Mouse (Mus musculus): ENCODE measurements around the gene Cyb561d2. TPM values are rescaled to one million over a fixed set of nuclear protein-coding genes. Genes with fewer than 3 reads are reported as not detected.

The Cyb561d2 gene
- polyA plus RNA-seq (2015; fragmentation: Nextera tagmentation; extraction: Ambion mirVana), result 46.9 and 53.9 TPM in 2 replicates

DNA sequence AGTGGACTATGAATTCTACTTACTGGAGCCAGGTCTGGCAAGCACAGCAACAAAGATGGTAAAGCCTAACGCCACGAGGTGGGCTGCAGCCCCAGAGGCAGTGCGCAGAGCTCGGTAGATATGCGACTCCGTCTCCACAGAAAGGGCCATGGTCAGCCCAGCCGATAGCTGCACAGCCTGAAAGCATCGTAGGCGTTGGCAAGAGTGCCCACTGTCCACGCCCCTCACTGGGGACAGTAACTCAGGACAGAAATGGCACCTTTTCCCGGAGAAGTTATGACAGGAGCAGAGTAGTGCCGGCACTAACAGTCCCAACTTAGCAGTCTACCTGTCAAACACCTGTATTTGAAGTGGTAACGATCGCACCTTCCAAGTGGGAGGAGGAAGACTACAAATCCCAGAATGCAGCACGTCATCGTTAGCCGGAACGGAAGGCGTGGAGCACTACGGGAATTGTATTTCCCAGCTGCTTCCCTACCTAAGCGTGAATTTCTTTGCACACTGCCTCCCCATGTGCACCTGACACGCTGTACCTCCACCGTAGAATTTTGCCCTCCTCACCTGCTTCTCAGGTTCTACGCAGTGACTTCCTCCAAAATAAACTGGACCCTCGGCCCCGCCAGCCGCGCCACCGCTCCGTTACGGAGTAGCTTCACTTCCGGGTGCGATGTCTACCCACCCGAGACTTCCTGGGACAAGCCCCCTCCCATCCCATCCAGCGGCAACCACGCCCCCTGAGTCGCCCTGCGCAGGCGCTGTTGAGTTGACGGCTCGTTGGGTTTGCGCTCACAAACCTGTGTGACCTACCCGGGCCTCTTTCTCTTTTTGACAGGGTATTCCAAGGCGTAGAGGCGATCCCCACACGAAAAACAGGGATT lies at the start of gene Cyb561d2, which contains the start of gene Nprl2:
TSS of gene Cyb561d2 (minus strand) at position 720 of the 878 bp plus-strand sequence.
TSS of gene Nprl2 (plus strand) at position 753 of the 878 bp plus-strand sequence.
- Histone ChIP-seq H3K36me3 (peaks cover 45% of the 10 kb centered on the region), H3K9ac (replicated peaks) (peak within 1 kb of the TSS; percentile 57), H3K4me1 (peaks cover 57% of the 10 kb centered on the region), H3K27me3 (replicated peaks) (no peaks in the 10 kb centered on the region), H3K9me3 (replicated peaks) (no peaks in the 10 kb centered on the region), H3K4me3 (replicated peaks) (peak within 1 kb of the TSS; percentile 63), H3K27ac (replicated peaks) (peak within 1 kb of the TSS; percentile 82), H3K4me2 (peak within 1 kb of the TSS; percentile 80)
- under 1% methylated on average over 46 of the region's 46 CpGs for WGBS
- ATAC-seq (ENCODE audit: low FRiP score), result peak; percentile 89

- H3K4me1 ChIP-seq, result peaks cover 18% of the 10 kb centered on the region
- ATAC-seq (ENCODE audit: low FRiP score), result no peak
- no peak overlapping the region for H3K4me2 ChIP-seq
- H3K36me3 ChIP-seq, result peaks cover 33% of the 10 kb centered on the region
- 96% methylated on average over 6 of the region's 6 CpGs for WGBS
- H3K9ac ChIP-seq (replicated peaks), result no peak overlapping the region
- no peak overlapping the region for H3K27ac ChIP-seq (replicated peaks)
- H3K9me3 ChIP-seq (replicated peaks), result no peaks in the 10 kb centered on the region
- no peak overlapping the region for H3K4me3 ChIP-seq (replicated peaks)
- H3K27me3 ChIP-seq (replicated peaks), result no peaks in the 10 kb centered on the region
Observed at GRCm38 (mm10) chr9:107590773-107591060, 48.7 kb upstream of the Cyb561d2 start.

- Histone ChIP-seq H3K9me3 (replicated peaks) (no peaks in the 10 kb centered on the region), H3K27me3 (replicated peaks) (no peaks in the 10 kb centered on the region), H3K9ac (replicated peaks) (no peak overlapping the region), H3K4me2 (no peak overlapping the region), H3K27ac (replicated peaks) (no peak overlapping the region), H3K36me3 (peaks cover 33% of the 10 kb centered on the region), H3K4me3 (replicated peaks) (no peak overlapping the region), H3K4me1 (peaks cover 18% of the 10 kb centered on the region)
- no peak for ATAC-seq (ENCODE audit: low FRiP score)
- WGBS, result 93% methylated on average over 25 of the region's 25 CpGs
Observed at GRCm38 (mm10) chr9:107590058-107590772, 48.2 kb upstream of the Cyb561d2 start.

GRCm38 (mm10) chr9:107587833-107588639 lies 46.0 kb upstream of the Cyb561d2 start:
- H3K9me3 ChIP-seq (replicated peaks), result no peaks in the 10 kb centered on the region
- H3K9ac ChIP-seq (replicated peaks), result peak overlapping the region; percentile 65
- H3K36me3 ChIP-seq, result peaks cover 25% of the 10 kb centered on the region
- peaks cover 17% of the 10 kb centered on the region for H3K4me1 ChIP-seq
- peak overlapping the region; percentile 75 for H3K4me2 ChIP-seq
- 5% methylated on average over 33 of the region's 33 CpGs for WGBS
- peak overlapping the region; percentile 72 for H3K27ac ChIP-seq (replicated peaks)
- peak; percentile 45 for ATAC-seq (ENCODE audit: low FRiP score)
- H3K27me3 ChIP-seq (replicated peaks), result no peaks in the 10 kb centered on the region
- peak overlapping the region; percentile 84 for H3K4me3 ChIP-seq (replicated peaks)

- Histone ChIP-seq H3K9ac (replicated peaks) (peak within 1 kb of the TSS; percentile 65), H3K4me3 (replicated peaks) (peak within 1 kb of the TSS; percentile 84), H3K4me2 (peak within 1 kb of the TSS; percentile 75), H3K27me3 (replicated peaks) (no peaks in the 10 kb centered on the region), H3K36me3 (peaks cover 19% of the 10 kb centered on the region), H3K9me3 (replicated peaks) (no peaks in the 10 kb centered on the region), H3K27ac (replicated peaks) (peak within 1 kb of the TSS; percentile 72), H3K4me1 (peaks cover 20% of the 10 kb centered on the region)
- 13% methylated on average over 46 of the region's 46 CpGs for WGBS
- peak; percentile 97 for ATAC-seq (ENCODE audit: low FRiP score)
Observed at GRCm38 (mm10) chr9:107586974-107587832, 45.2 kb upstream of the Cyb561d2 start, which contains the start of gene Ifrd2. Ifrd2 (plus strand) TSS chr9:107587642.

- Histone ChIP-seq H3K4me1 (peaks cover 27% of the 10 kb centered on the region), H3K4me3 (replicated peaks) (no peak overlapping the region), H3K9me3 (replicated peaks) (no peaks in the 10 kb centered on the region), H3K36me3 (peaks cover 13% of the 10 kb centered on the region), H3K9ac (replicated peaks) (no peak overlapping the region), H3K4me2 (no peak overlapping the region), H3K27ac (replicated peaks) (no peak overlapping the region), H3K27me3 (replicated peaks) (no peaks in the 10 kb centered on the region)
- no peak for ATAC-seq (ENCODE audit: low FRiP score)
- 91% methylated on average over 5 of the region's 5 CpGs for WGBS
Observed at GRCm38 (mm10) chr9:107586504-107586903, 44.5 kb upstream of the Cyb561d2 start.

DNA sequence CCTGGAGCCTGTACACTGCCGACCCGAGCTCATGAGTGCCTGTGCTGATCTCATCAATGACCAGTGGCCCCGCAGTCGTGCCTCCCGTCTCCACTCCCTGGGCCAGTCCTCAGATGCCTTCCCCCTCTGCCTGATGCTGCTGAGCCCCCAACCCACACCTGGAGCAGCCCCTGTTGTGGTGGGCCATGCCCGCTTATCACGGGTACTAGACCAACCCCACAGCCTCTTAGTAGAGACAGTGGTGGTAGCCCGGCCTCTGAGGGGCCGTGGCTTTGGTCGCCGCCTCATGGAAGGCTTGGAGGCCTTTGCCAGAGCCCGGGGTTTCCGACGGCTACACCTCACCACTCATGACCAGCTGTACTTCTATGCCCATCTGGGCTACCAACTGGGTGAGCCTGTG lies 41.2 kb upstream of the Cyb561d2 start:
- H3K9ac ChIP-seq (replicated peaks), result no peak overlapping the region
- WGBS, result 90% methylated on average over 13 of the region's 14 CpGs

DNA sequence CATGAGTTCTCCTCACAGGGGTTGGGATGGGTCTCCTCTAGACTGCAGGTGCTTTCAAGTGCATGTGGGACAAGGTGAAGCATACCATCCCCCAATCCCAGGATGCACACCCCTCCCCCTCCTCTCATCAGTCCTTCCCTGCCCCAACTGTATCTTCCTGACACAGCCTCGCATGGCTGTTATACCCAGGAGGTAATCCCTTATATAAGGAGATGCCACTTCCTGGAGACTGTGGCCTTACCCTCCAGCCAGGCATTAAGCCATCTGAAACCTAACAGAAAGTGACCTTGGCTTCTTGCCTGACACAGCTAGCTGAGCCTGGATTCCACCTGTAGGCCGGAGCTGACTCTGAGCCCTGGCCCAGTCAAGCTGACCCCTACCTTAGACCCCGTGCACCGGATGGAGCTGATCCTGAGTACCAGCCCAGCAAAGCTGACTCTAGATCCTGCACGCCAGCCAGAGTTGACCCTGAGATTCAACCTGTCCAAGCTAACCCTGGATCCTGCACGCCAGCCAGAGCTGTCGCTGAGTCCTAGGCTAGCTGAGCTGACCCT lies 40.6 kb upstream of the Cyb561d2 start:
- no peak overlapping the region for H3K9ac ChIP-seq (replicated peaks)
- no peak overlapping the region for H3K4me2 ChIP-seq
- H3K27ac ChIP-seq (replicated peaks), result no peak overlapping the region
- no peak overlapping the region for H3K4me3 ChIP-seq (replicated peaks)
- no peaks in the 10 kb centered on the region for H3K36me3 ChIP-seq
- no peaks in the 10 kb centered on the region for H3K9me3 ChIP-seq (replicated peaks)
- 95% methylated on average over 7 of the region's 7 CpGs for WGBS
- peaks cover 42% of the 10 kb centered on the region for H3K4me1 ChIP-seq
- H3K27me3 ChIP-seq (replicated peaks), result no peaks in the 10 kb centered on the region
- no peak for ATAC-seq (ENCODE audit: low FRiP score)

More for the DNA sequence above, 41.2 kb upstream of the Cyb561d2 start:
- Histone ChIP-seq H3K27ac (replicated peaks) (no peak overlapping the region), H3K36me3 (no peaks in the 10 kb centered on the region), H3K4me1 (peaks cover 42% of the 10 kb centered on the region), H3K27me3 (replicated peaks) (no peaks in the 10 kb centered on the region), H3K4me2 (no peak overlapping the region), H3K4me3 (replicated peaks) (no peak overlapping the region), H3K9me3 (replicated peaks) (no peaks in the 10 kb centered on the region)
- no peak for ATAC-seq (ENCODE audit: low FRiP score)

DNA sequence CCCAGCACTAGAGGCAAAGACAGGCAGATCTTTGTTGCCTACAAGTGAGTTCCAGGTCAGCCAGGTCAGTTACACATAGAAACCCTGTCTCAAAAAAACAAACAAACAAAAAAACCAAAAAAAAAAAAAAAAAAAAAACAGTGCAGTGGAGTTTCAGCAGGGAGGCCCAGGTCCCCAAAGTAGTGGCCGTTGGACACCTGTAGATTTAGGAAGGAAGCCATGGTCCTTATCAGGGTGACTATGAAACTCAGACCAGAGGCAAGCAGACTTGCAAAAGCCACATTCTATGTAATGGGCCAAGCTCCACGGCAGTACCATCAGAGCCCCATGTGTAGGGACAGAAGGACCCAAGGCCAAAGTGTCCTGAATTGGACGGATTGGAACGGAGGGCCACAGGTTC lies 39.6 kb upstream of the Cyb561d2 start:
- no peaks in the 10 kb centered on the region for H3K27me3 ChIP-seq (replicated peaks)
- WGBS, result 89% methylated on average over 4 of the region's 4 CpGs
- H3K9me3 ChIP-seq (replicated peaks), result no peaks in the 10 kb centered on the region
- ATAC-seq (ENCODE audit: low FRiP score), result no peak
- H3K4me3 ChIP-seq (replicated peaks), result peak overlapping the region; percentile 58
- H3K4me1 ChIP-seq, result peaks cover 47% of the 10 kb centered on the region
- H3K4me2 ChIP-seq, result peak overlapping the region; percentile 94
- no peak overlapping the region for H3K9ac ChIP-seq (replicated peaks)
- no peaks in the 10 kb centered on the region for H3K36me3 ChIP-seq
- H3K27ac ChIP-seq (replicated peaks), result no peak overlapping the region

DNA sequence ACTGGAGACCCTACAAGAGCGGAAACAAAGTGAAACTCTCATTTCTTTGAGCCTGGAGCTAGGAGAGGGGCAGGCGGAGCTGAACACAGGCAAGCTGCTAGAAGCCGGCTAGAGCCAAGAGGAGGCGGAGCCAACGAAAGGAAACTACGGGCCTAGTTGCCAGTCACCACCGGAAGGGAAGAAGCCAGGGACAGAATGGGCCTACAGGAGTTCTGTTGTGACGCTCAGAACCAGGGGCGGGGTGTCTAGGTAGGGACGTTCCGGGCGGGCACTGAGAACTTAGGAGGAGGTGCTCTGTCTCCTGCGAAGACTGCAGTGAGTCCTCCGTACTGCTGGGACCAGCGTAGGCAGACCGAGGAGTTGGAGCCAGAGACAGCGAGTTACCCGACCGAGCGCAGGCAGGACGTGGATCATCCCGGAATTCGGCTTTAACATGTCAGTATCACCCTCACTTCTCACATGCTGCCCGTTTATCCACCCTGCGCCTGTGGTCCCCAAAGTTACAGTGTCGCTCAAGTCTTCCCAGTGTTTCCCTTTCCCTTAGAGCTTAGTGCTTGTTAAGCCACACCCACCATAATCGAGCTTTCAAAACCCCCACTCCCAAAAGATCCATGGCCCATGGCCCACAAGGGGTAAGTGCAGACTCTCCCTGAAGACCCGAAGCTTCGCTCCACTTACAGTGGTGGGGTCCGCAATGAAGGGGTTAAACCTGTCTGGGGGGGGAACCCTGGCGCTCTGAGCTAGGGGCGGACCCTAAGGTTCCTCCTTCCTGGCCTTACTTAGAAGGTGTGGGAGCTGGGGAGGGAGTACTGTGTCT lies 38.7 kb upstream of the Cyb561d2 start, which contains the start of gene Hyal3:
TSS of gene Hyal3 (plus strand) at position 318 of the 817 bp plus-strand sequence.
- peak within 1 kb of the TSS; percentile 58 for H3K4me3 ChIP-seq (replicated peaks)
- peak; percentile 74 for ATAC-seq (ENCODE audit: low FRiP score)
- WGBS, result under 1% methylated on average over 32 of the region's 32 CpGs
- H3K27ac ChIP-seq (replicated peaks), result peak within 1 kb of the TSS; percentile 85
- no peaks in the 10 kb centered on the region for H3K36me3 ChIP-seq
- peaks cover 47% of the 10 kb centered on the region for H3K4me1 ChIP-seq
- H3K4me2 ChIP-seq, result peak within 1 kb of the TSS; percentile 94
- H3K27me3 ChIP-seq (replicated peaks), result no peaks in the 10 kb centered on the region
- H3K9ac ChIP-seq (replicated peaks), result peak within 1 kb of the TSS; percentile 73
- no peaks in the 10 kb centered on the region for H3K9me3 ChIP-seq (replicated peaks)
